Mouse (Mus musculus) gastrocnemius, postnatal 10 days (tissue): Measurements from ENCODE around the gene Cdk1. TPM values are rescaled to one million over a fixed set of nuclear protein-coding genes. Genes with fewer than 3 reads are reported as not detected.

ENCODE experiments used
- DNase-seq: peaks from one replicate; pipeline ENCODE4 v3.0.0; 2021; ENCODE audit warnings: mixed read lengths
- total RNA-seq, 2 experiments: library from RNA; stranded (reverse); gene quantifications; 2 replicates each; pipeline ENCODE4 v1.2.3; 2021

Cdk1 gene
- total RNA-seq, 2 experiments from 2014 or later: 25.5 to 25.9 TPM

- DNase-seq: no peak
Observed at GRCm38 (mm10) chr10:69348206-69348605, 4.5 kb downstream of the Cdk1 start.

GRCm38 (mm10) chr10:69342328-69342727 lies 10.4 kb downstream of the Cdk1 start:
- DNase-seq: no peak

DNA sequence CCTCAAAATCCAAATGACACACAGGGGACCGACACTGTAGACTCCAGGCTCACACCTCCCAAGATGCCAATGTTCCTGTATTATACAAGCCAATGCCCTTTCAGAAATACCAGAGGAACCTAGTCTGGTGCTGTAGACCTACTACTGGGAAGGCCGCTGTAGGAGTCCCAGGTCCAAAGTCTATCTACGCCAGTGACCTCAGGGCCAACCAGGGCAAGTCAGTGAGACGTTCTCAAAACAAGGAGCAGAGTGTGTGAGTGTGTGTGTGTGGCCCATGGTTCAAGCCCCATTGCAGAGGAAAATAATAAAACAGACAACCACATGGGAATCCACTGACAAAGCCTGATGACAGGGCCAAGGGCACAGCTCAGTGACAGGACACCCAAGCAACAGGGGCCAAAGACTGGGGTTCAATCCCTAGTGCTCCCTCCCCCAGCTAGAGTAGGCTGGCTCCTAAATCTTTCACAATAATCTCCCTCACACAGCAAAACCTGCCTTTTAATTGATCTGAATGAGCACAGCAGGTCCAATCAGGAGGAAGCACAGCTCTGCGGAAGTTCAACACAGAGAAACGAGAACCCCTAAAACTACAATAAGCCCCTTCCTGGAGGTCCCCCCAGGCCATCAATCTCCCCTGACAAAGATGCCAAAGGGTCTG lies 11.0 kb downstream of the Cdk1 start:
- no peak for DNase-seq

DNA sequence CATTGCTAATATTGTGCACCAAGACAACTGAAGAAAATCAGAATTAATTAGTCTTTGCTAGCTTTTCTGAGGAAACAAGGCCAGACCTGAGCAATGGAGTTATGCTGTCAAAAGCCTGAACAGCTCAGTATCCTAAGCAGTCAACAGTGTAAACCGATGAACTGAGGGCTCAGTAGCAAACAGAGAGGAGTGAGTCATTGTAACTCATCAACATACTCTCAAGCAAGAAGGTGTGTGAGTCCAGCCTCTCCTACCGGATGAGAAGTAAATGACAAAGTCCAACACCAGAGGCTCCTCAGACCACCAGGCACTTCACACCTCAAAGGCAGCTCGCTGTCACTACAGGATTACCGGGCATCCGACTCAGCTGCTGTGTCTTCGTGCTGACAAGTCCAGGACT lies 12.7 kb downstream of the Cdk1 start:
- no peak for DNase-seq

DNA sequence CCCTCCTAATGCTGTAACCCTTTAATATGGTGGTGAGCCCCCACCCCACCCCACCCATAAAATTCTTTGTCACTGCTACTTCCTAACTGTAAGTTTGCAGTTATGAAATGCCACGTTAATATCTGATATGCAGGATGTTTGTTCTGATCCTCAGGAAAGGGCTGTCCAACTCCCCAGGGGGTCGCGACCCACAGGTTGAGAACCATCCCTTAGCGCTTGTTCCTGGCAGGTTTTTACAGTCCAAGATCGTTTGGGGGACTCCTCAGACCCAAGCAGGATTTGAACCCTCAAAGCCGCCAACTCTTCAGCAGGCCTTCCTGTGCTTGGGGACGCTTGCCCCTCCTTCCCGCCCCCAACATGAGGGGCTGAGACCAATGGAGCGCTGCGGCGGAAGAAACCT lies 16.5 kb downstream of the Cdk1 start:
- no peak for DNase-seq

DNA sequence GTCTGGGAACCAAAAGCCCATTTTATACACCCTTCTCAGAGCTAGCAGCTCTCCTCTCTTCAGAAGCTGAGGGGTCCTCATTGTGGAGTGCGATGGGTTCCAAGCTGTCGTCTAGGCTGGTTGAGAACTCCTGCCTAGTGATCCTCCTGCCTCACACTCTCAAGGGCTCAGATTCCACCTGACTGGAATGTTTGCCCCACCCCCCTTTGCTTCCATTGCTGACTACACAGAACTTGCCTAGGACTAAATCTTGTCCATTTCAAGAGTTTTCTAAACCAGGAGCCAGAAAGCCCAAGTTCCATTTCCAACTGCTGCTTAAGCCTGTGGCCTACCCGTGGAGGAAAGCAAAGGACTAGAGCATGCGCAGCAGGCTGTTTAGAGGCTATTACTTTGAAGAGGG lies 17.1 kb downstream of the Cdk1 start:
- no peak for DNase-seq

- no peak for DNase-seq
Observed at GRCm38 (mm10) chr10:69335195-69335536, 17.6 kb downstream of the Cdk1 start.

DNA sequence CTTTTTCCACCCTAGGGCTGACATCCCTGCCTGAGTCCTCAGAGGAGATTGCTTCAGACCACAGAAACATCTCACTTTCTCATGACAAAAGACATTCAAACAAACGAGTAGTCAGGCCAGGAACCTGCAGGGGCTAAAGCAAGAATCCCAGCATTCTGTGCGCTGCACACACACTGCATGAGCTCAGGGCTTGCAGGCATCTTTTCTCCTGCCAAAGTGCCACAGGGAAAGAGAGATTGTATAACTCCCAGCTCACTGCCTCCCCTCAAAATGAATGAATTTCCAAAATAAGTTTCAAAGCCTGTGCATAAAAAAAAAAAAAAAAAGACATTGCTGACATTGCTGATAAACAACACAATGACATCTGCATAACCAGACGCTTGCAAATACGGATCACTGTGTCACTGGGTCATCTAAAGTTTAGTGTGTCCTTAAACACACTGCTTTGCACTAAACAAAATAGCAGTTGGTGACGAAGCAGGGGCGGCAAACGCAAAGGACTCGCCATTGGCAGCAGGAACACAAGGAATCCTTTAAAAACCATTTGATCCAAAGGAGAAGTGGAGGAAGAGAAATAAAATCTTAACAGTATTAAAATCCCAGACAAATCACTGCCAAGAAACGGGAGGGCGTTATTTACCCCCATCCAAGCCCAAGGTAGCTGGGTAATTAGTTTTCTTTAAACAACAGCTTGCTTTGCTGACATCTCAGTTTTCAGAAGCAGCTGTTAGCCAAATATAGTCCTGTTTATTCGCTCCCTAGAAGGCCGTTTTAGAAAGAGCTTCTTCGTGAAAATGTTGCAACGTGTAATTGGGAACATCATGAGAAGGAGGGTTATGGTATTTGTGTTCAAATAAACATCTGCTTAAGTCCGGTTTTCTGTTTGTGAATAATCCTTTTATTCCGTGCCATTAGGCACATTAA lies 18.2 kb downstream of the Cdk1 start:
- no peak for DNase-seq

DNA sequence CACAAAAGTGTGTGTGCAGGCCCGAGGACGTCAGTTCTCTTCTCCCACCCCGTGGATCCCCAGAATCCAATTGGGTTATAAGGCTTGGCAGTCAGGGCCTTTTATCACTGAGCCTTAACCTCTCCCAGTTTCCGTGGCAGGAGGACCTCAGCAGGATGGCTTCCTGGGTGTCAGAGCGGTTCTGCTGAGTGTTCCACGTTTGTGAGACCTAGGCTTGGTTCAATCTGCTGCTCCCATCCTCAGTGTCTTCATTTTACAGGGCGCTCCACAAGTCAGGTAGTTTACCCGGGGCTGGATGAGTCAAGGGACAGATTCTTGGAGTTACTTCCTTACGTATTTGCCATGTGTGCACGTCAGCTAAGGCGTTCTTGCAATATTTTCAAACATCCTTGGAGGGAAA lies 19.5 kb downstream of the Cdk1 start:
- no peak for DNase-seq

- DNase-seq: no peak
Observed at GRCm38 (mm10) chr10:69331231-69331630, 21.5 kb downstream of the Cdk1 start.

DNA sequence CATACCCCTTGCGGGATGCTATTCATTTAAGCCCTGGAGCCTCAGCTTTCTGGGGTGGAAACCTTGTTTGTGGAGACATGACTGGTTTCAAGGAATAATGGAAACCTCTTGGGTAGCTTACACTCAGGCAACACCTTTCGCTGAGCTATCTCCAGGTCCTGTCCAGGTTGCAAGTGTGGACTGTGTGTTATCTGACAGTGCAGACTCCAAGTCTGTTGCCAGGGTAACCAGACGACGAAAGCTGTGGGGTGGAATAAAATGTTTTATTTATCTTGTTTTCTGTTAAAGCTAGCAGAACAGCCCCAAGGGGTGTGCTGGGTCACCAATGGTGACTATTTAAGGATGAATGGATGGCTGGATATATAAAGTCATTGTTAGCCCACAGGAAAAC lies 24.1 kb downstream of the Cdk1 start:
- DNase-seq: no peak

GRCm38 (mm10) chr10:69328029-69328655 lies 24.6 kb downstream of the Cdk1 start:
- DNase-seq: no peak

- DNase-seq: no peak
Observed at GRCm38 (mm10) chr10:69327362-69327761, 25.4 kb downstream of the Cdk1 start.

- peak; percentile 68 for DNase-seq
Observed at GRCm38 (mm10) chr10:69326433-69326832, 26.3 kb downstream of the Cdk1 start.

- no peak for DNase-seq
Observed at GRCm38 (mm10) chr10:69324816-69325215, 27.9 kb downstream of the Cdk1 start.

- no peak for DNase-seq
Observed at GRCm38 (mm10) chr10:69323986-69324385, 28.8 kb downstream of the Cdk1 start.

GRCm38 (mm10) chr10:69321519-69322035 lies 31.2 kb downstream of the Cdk1 start:
- DNase-seq: no peak

GRCm38 (mm10) chr10:69320667-69321518 lies 31.8 kb downstream of the Cdk1 start:
- peak; percentile 87 for DNase-seq

DNA sequence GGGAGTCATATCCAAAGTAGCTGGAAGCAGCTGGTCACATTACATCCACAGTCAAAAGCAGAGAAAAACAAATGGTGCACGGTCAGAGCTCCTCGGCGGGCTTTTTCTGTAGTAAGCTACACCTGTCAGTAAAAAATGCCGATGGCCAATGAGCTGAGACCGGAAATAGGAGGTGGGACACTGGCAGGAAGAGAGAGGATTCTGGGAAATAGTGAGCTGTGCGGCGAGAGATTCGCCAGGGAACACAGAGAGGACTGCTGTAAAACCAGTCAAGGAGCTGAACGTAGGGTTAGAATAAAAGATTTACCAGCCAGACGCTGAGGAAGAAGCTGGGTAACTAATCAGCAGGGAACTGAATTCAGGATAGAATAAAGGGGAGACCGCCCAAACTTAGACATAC lies 34.2 kb downstream of the Cdk1 start:
- DNase-seq: no peak

DNA sequence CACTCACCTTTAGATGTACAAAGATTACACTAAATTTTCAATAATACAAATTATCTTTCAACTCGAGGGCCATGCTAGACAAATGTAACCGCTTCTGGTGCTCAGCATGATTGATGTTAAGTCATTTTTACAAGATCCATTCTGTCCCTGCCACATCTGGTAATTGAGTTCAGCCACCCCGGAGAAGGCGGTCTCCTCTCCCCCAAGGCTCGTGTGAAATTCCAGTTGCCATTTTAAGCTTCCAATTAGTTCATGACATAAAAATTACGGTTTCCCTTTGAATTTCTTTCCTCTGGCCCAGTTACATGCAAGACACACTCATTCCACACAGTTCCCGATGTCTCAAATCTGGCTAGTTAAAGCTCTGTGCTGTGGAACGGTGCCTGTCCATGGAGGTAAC lies 38.8 kb downstream of the Cdk1 start:
- DNase-seq: no peak

DNA sequence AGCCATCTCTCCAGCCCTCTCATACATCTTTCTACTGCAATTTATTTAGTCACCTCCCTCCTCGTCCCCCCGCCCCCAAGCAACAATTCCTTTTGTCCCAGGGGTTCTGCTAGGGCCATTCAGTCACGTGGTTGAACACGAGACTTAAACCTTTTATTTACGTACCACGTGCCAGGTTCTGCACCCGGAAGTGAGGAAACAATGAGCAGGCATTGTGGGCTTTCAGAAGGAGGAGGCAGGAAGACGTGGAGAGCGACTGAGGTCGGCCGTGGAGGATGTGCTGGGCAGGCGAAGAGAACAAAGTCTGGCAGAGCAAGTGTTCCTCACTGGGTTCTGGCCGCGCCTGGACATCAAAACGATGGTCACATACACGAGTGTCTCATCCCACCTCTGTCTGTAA lies 40.9 kb downstream of the Cdk1 start:
- DNase-seq: no peak

DNA sequence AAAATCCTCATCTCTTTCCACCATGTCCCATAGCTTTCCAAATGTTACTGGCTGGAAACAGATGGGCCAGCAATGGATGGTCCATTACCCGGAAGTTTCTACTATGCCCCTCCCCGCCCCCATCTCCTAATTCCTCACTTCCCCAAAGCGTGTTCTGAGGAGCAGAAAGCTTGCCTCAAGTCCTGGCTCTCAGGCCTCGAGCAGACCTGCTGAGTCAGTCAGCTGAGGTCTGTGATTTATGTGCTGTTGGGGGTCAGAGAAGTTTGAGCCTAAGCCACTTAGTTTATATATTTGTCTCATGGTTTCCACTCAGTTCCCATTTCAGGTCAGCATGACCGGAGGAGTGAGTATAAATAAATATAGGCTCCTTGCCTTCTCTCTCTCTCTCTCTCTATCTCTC lies 43.6 kb downstream of the Cdk1 start:
- no peak for DNase-seq
